Mouse (Mus musculus) midbrain, embryonic 14.5 days (tissue): ENCODE measurements around the gene Clic5. TPM values are rescaled to one million over a fixed set of nuclear protein-coding genes. Genes with fewer than 3 reads are reported as not detected.

Experiments
- ATAC-seq: fragments of 200-750 bp; cut with Nextera tagmentation; 2 replicates; pipeline ENCODE4 v1.8.0; 2017; ENCODE audit warnings: moderate number of reproducible peaks, moderate library complexity; ENCODE audit not compliant: low FRiP score, low TSS enrichment
- DNase-seq: peaks from one replicate; pipeline ENCODE4 v3.0.0-alpha.2; 2015
- H3K27ac ChIP-seq: fragments of 300-500 bp; sonication (generic); replicated peaks from 2 replicates; pipeline ENCODE4 v1.5.1; 2014; ENCODE audit warnings: mild to moderate bottlenecking, low read depth, low read length, moderate library complexity
- H3K27me3 ChIP-seq: fragments of 300-500 bp; sonication (generic); 2 replicates; pipeline ENCODE4 v1.6.1; 2014; ENCODE audit warnings: low read length, control low read depth, mixed read lengths; ENCODE audit not compliant: control insufficient read depth, insufficient read depth
- H3K36me3 ChIP-seq: fragments of 300-500 bp; sonication (generic); 2 replicates; pipeline ENCODE4 v1.6.1; 2014; ENCODE audit warnings: low read length, control low read depth; ENCODE audit not compliant: control insufficient read depth, insufficient read depth
- H3K4me1 ChIP-seq: fragments of 300-500 bp; sonication (generic); 2 replicates; pipeline ENCODE4 v1.6.1; 2014; ENCODE audit warnings: mild to moderate bottlenecking, antibody characterized with exemption, low read length, control low read depth; ENCODE audit not compliant: control insufficient read depth, insufficient read depth
- H3K4me2 ChIP-seq: fragments of 300-500 bp; sonication (generic); 2 replicates; pipeline ENCODE4 v1.6.1; 2014; ENCODE audit warnings: mild to moderate bottlenecking, low read length, moderate library complexity
- H3K4me3 ChIP-seq: fragments of 300-500 bp; sonication (generic); replicated peaks from 2 replicates; pipeline ENCODE4 v1.5.1; 2014; ENCODE audit warnings: low read depth, low read length
- H3K9ac ChIP-seq: fragments of 300-500 bp; sonication (generic); replicated peaks from 2 replicates; pipeline ENCODE4 v1.6.1; 2014; ENCODE audit warnings: mild to moderate bottlenecking, low read length, moderate library complexity
- H3K9me3 ChIP-seq: fragments of 300-500 bp; sonication (generic); 2 replicates; pipeline ENCODE4 v1.6.1; 2016; ENCODE audit warnings: low read length, control low read depth, mixed read lengths; ENCODE audit not compliant: control insufficient read depth
- WGBS: fragments of 180-500 bp; shearing (Covaris S2); extraction: QIAGEN DNeasy Blood & Tissue Kit; methylation state at CpG from one replicate; pipeline ENCODE4 v1.1.7; 2014; 5-methylcytosine and 5-hydroxymethylcytosine counted together
- polyA plus RNA-seq: library from polyadenylated mRNA; unstranded; fragments of >200 nt; fragmentation: Nextera tagmentation; extraction: Ambion mirVana; gene quantifications from 2 replicates; pipeline ENCODE4 v1.2.1, GENCODE M21; 2014

Clic5 gene
- polyA plus RNA-seq, 1 experiment from 2014 or later = 0.71 TPM

- Histone ChIP-seq H3K27me3 (no peaks in the 10 kb centered on the region), H3K4me3 (no peak overlapping the region), H3K27ac (no peak overlapping the region), H3K4me1 (0 out of 2 replicates have a peak, but pooled peaks cover 6% of the 10 kb centered on the region), H3K36me3 (no peaks in the 10 kb centered on the region), H3K9me3 (peaks cover 5% of the 10 kb centered on the region; the same call in 1 of the 2 replicates), H3K9ac (no peak overlapping the region), H3K4me2 (no peak overlapping the region)
- ATAC-seq (no peak), DNase-seq (no peak)
- WGBS = 100% methylated on average over 2 of the region's 2 CpGs
These were observed 52.4 kb downstream of the Clic5 start for GRCm38 (mm10) chr17:44240742-44241141.

GRCm38 (mm10) chr17:44244096-44244495 is 55.7 kb downstream of the Clic5 start:
- no peaks in the 10 kb centered on the region for H3K36me3 ChIP-seq
- 10% methylated on average over 5 of the region's 5 CpGs for WGBS
- ATAC-seq (no peak), DNase-seq (no peak)
- H3K4me1 ChIP-seq = 0 out of 2 replicates have a peak, but pooled peaks cover 4% of the 10 kb centered on the region
- no peak overlapping the region for H3K9ac ChIP-seq
- no peaks in the 10 kb centered on the region for H3K27me3 ChIP-seq
- H3K27ac ChIP-seq = no peak overlapping the region
- no peak overlapping the region for H3K4me3 ChIP-seq
- no peak overlapping the region for H3K4me2 ChIP-seq
- H3K9me3 ChIP-seq = peaks cover 5% of the 10 kb centered on the region; the same call in 1 of the 2 replicates

GRCm38 (mm10) chr17:44244625-44245024 is 56.2 kb downstream of the Clic5 start:
- Histone ChIP-seq H3K27ac (no peak overlapping the region), H3K4me3 (no peak overlapping the region), H3K36me3 (no peaks in the 10 kb centered on the region), H3K4me2 (no peak overlapping the region), H3K4me1 (no peaks in the 10 kb centered on the region), H3K9me3 (peaks cover 5% of the 10 kb centered on the region; the same call in 1 of the 2 replicates), H3K9ac (no peak overlapping the region), H3K27me3 (no peaks in the 10 kb centered on the region)
- 21% methylated on average over 7 of the region's 7 CpGs for whole genome bisulfite sequencing
- DNase-seq = peak; percentile 56
- ATAC-seq = no peak

- Histone ChIP-seq H3K4me3 (no peak overlapping the region), H3K4me1 (no peaks in the 10 kb centered on the region), H3K27ac (no peak overlapping the region), H3K9ac (no peak overlapping the region), H3K4me2 (no peak overlapping the region), H3K9me3 (no peaks in the 10 kb centered on the region), H3K27me3 (no peaks in the 10 kb centered on the region), H3K36me3 (no peaks in the 10 kb centered on the region)
- DNase-seq = peak; percentile 46
- ATAC-seq = no peak
- 64% methylated on average over 9 of the region's 9 CpGs for WGBS
These were observed 57.8 kb downstream of the Clic5 start for GRCm38 (mm10) chr17:44246153-44246700.

- Histone ChIP-seq H3K4me3 (no peak overlapping the region), H3K36me3 (no peaks in the 10 kb centered on the region), H3K27ac (no peak overlapping the region), H3K4me2 (no peak overlapping the region), H3K9me3 (no peaks in the 10 kb centered on the region), H3K27me3 (no peaks in the 10 kb centered on the region), H3K4me1 (no peaks in the 10 kb centered on the region), H3K9ac (no peak overlapping the region)
- ATAC-seq (no peak), DNase-seq (no peak)
- 80% methylated on average over 4 of the region's 4 CpGs for WGBS
These were observed 61.2 kb downstream of the Clic5 start for GRCm38 (mm10) chr17:44249544-44249943.

- no peak for ATAC-seq
- no peak overlapping the region for H3K9ac ChIP-seq
- no peak overlapping the region for H3K27ac ChIP-seq
- no peaks in the 10 kb centered on the region for H3K36me3 ChIP-seq
- no peaks in the 10 kb centered on the region for H3K27me3 ChIP-seq
- DNase-seq = no peak
- H3K4me1 ChIP-seq = no peaks in the 10 kb centered on the region
- H3K4me2 ChIP-seq = no peak overlapping the region
- H3K4me3 ChIP-seq = no peak overlapping the region
- H3K9me3 ChIP-seq = no peaks in the 10 kb centered on the region
- 79% methylated on average over 3 of the region's 3 CpGs for WGBS
These were observed 64.3 kb downstream of the Clic5 start for GRCm38 (mm10) chr17:44252653-44253052.

GRCm38 (mm10) chr17:44254698-44255097 is 66.3 kb downstream of the Clic5 start:
- no peak for ATAC-seq
- Histone ChIP-seq H3K9me3 (no peaks in the 10 kb centered on the region), H3K27me3 (no peaks in the 10 kb centered on the region), H3K4me3 (no peak overlapping the region), H3K9ac (no peak overlapping the region), H3K36me3 (no peaks in the 10 kb centered on the region), H3K4me2 (no peak overlapping the region), H3K27ac (no peak overlapping the region), H3K4me1 (no peaks in the 10 kb centered on the region)
- WGBS = 68% methylated on average over 8 of the region's 8 CpGs
- DNase-seq = no peak

- no peak overlapping the region for H3K27ac ChIP-seq
- no peak overlapping the region for H3K4me2 ChIP-seq
- H3K9me3 ChIP-seq = no peaks in the 10 kb centered on the region
- ATAC-seq (peak; percentile 62; the same call in 1 of the 2 replicates), DNase-seq (peak; percentile 92)
- no peak overlapping the region for H3K4me3 ChIP-seq
- H3K9ac ChIP-seq = no peak overlapping the region
- no peaks in the 10 kb centered on the region for H3K27me3 ChIP-seq
- H3K4me1 ChIP-seq = no peaks in the 10 kb centered on the region
- 9% methylated on average over 6 of the region's 6 CpGs for whole genome bisulfite sequencing
- H3K36me3 ChIP-seq = no peaks in the 10 kb centered on the region
These were observed 68.2 kb downstream of the Clic5 start for GRCm38 (mm10) chr17:44256583-44256982.

- DNase-seq (no peak), ATAC-seq (no peak)
- Histone ChIP-seq H3K9ac (no peak overlapping the region), H3K9me3 (no peaks in the 10 kb centered on the region), H3K4me1 (no peaks in the 10 kb centered on the region), H3K36me3 (no peaks in the 10 kb centered on the region), H3K4me2 (no peak overlapping the region), H3K27me3 (no peaks in the 10 kb centered on the region), H3K27ac (no peak overlapping the region), H3K4me3 (no peak overlapping the region)
- WGBS = 33% methylated on average over 6 of the region's 6 CpGs
These were observed 70.9 kb downstream of the Clic5 start for GRCm38 (mm10) chr17:44259245-44259644.
